Mouse (Mus musculus) left cerebral cortex, adult 9 months (tissue): ENCODE results near the gene Snx21.

ENCODE experiments used
- DNase-seq, 2 experiments: peaks; one replicate each; pipeline ENCODE4 v3.0.0; 2022; ENCODE audit warnings: low spot score in 2 of 2

Gene Snx21

GRCm38 (mm10) chr2:164770279-164770678 is 15.3 kb upstream of the Snx21 start:
- no peak for DNase-seq

- DNase-seq: no peak
Observed at GRCm38 (mm10) chr2:164771123-164771522, 14.5 kb upstream of the Snx21 start.

GRCm38 (mm10) chr2:164773229-164773988 is 12.2 kb upstream of the Snx21 start:
- no peak for DNase-seq

GRCm38 (mm10) chr2:164773989-164774364 is 11.6 kb upstream of the Snx21 start:
- no peak for DNase-seq

GRCm38 (mm10) chr2:164776130-164776529 is 9.5 kb upstream of the Snx21 start:
- no peak for DNase-seq

GRCm38 (mm10) chr2:164776801-164777200 is 8.8 kb upstream of the Snx21 start:
- no peak for DNase-seq

GRCm38 (mm10) chr2:164777246-164778014 is 8.2 kb upstream of the Snx21 start:
- no peak for DNase-seq

GRCm38 (mm10) chr2:164778015-164778287 is 7.7 kb upstream of the Snx21 start:
- DNase-seq: no peak

GRCm38 (mm10) chr2:164778809-164779208 is 6.8 kb upstream of the Snx21 start:
- DNase-seq: no peak

GRCm38 (mm10) chr2:164779481-164780086 is 6.0 kb upstream of the Snx21 start, which contains the start of gene Tnnc2:
Gene Tnnc2 (minus strand): TSS chr2:164779967.
- no peak for DNase-seq

GRCm38 (mm10) chr2:164781876-164782275 is 3.7 kb upstream of the Snx21 start:
- DNase-seq: no peak

- DNase-seq: no peak
Observed at GRCm38 (mm10) chr2:164783926-164784581, 1.6 kb upstream of the Snx21 start.

- no peak for DNase-seq
Observed at GRCm38 (mm10) chr2:164784869-164785420, 678 bp upstream of the Snx21 start.

GRCm38 (mm10) chr2:164786388-164786885 is 814 bp downstream of the Snx21 start:
- DNase-seq: no peak

GRCm38 (mm10) chr2:164787032-164787431 is 1.4 kb downstream of the Snx21 start:
- DNase-seq: no peak

GRCm38 (mm10) chr2:164787779-164788178 is 2.2 kb downstream of the Snx21 start:
- no peak for DNase-seq

- no peak for DNase-seq
Observed at GRCm38 (mm10) chr2:164788411-164788810, 2.8 kb downstream of the Snx21 start.

- DNase-seq: no peak
Observed at GRCm38 (mm10) chr2:164790451-164790850, 4.8 kb downstream of the Snx21 start.

- no peak for DNase-seq
Observed at GRCm38 (mm10) chr2:164791841-164792261, 6.2 kb downstream of the Snx21 start.

- no peak for DNase-seq
Observed at GRCm38 (mm10) chr2:164792400-164793190, 7.0 kb downstream of the Snx21 start.

GRCm38 (mm10) chr2:164793236-164793635 is 7.6 kb downstream of the Snx21 start:
- DNase-seq: peak in 1 of 2 experiments; percentile 70
